Mouse (Mus musculus) liver, embryonic 16.5 days (tissue): Measurements from ENCODE around the gene Abcb4. TPM values are rescaled to one million over a fixed set of nuclear protein-coding genes. Genes with fewer than 3 reads are reported as not detected.

Experiments used
- ATAC-seq: fragments of 200-750 bp; cut with Nextera tagmentation; 2 replicates; pipeline ENCODE4 v1.8.0; 2017; ENCODE audit warnings: low read depth, mild to moderate bottlenecking, moderate number of reproducible peaks, moderate library complexity
- H3K27ac ChIP-seq: fragments of 300-500 bp; sonication (generic); 2 replicates; pipeline ENCODE4 v1.5.1; 2014; ENCODE audit warnings: mild to moderate bottlenecking, low read length
- H3K27me3 ChIP-seq: fragments of 300-500 bp; sonication (generic); 2 replicates; pipeline ENCODE4 v1.6.1; 2014; ENCODE audit warnings: low read depth, low read length, mixed read lengths; ENCODE audit not compliant: control insufficient read depth, insufficient read depth
- H3K36me3 ChIP-seq: fragments of 300-500 bp; sonication (generic); 2 replicates; pipeline ENCODE4 v1.6.1; 2014; ENCODE audit warnings: mild to moderate bottlenecking; ENCODE audit not compliant: control insufficient read depth, insufficient read depth
- H3K4me1 ChIP-seq: fragments of 300-500 bp; sonication (generic); 2 replicates; pipeline ENCODE4 v1.6.1; 2014; ENCODE audit warnings: low read depth, low read length, mixed read lengths; ENCODE audit not compliant: control insufficient read depth
- H3K4me2 ChIP-seq: fragments of 300-500 bp; sonication (generic); 2 replicates; pipeline ENCODE4 v1.6.1; 2014; ENCODE audit warnings: low read depth, low read length, mixed read lengths
- H3K4me3 ChIP-seq: fragments of 300-500 bp; sonication (generic); 2 replicates; pipeline ENCODE4 v1.5.1; 2014; ENCODE audit warnings: low read depth, mild to moderate bottlenecking, low read length
- H3K9ac ChIP-seq: fragments of 300-500 bp; sonication (generic); 2 replicates; pipeline ENCODE4 v1.6.1; 2014; ENCODE audit warnings: low read depth, low read length
- H3K9me3 ChIP-seq: fragments of 300-500 bp; sonication (generic); replicated peaks from 2 replicates; pipeline ENCODE4 v1.6.1; 2016; ENCODE audit warnings: low read length; ENCODE audit not compliant: control insufficient read depth
- WGBS: fragments of 180-500 bp; shearing (Covaris S2); extraction: QIAGEN DNeasy Blood & Tissue Kit; methylation state at CpG from one replicate; pipeline ENCODE4 v1.1.7; 2014; ENCODE audit not compliant: insufficient replicate concordance; 5-methylcytosine and 5-hydroxymethylcytosine counted together
- polyA plus RNA-seq: library from polyadenylated mRNA; unstranded; fragments of >200 nt; fragmentation: Nextera tagmentation; extraction: Ambion mirVana; gene quantifications from 2 replicates; pipeline ENCODE4 v1.2.1, GENCODE M21; 2015

Gene Abcb4
- polyA plus RNA-seq, 1 experiment from 2014 or later, result 29.8 TPM

GRCm38 (mm10) chr5:8868019-8868418, 25.5 kb upstream of the Abcb4 start:
- Histone ChIP-seq H3K4me3 (no peak overlapping the region), H3K4me1 (no peaks in the 10 kb centered on the region), H3K4me2 (no peak overlapping the region), H3K9me3 (no peaks in the 10 kb centered on the region), H3K27me3 (no peaks in the 10 kb centered on the region), H3K36me3 (no peaks in the 10 kb centered on the region), H3K9ac (no peak overlapping the region), H3K27ac (no peak overlapping the region)
- WGBS, result 5% methylated on average over 1 of the region's 1 CpGs
- ATAC-seq, result peak; percentile 65; the same call in 1 of the 2 replicates

- Histone ChIP-seq H3K36me3 (no peaks in the 10 kb centered on the region), H3K27ac (peak overlapping the region; percentile 66), H3K9ac (no peak overlapping the region), H3K4me2 (no peak overlapping the region), H3K4me1 (no peaks in the 10 kb centered on the region), H3K27me3 (no peaks in the 10 kb centered on the region), H3K4me3 (no peak overlapping the region), H3K9me3 (no peaks in the 10 kb centered on the region)
- ATAC-seq, result peak; percentile 66
- 64% methylated on average over 6 of the region's 6 CpGs for WGBS
Measured at GRCm38 (mm10) chr5:8872979-8873915, 20.3 kb upstream of the Abcb4 start.

- no peaks in the 10 kb centered on the region for H3K27me3 ChIP-seq
- no peak for ATAC-seq
- no peak overlapping the region for H3K4me2 ChIP-seq
- H3K36me3 ChIP-seq, result no peaks in the 10 kb centered on the region
- H3K27ac ChIP-seq, result no peak overlapping the region
- no peaks in the 10 kb centered on the region for H3K4me1 ChIP-seq
- no peak overlapping the region for H3K4me3 ChIP-seq
- WGBS, result 62% methylated on average over 2 of the region's 2 CpGs
- no peaks in the 10 kb centered on the region for H3K9me3 ChIP-seq
- H3K9ac ChIP-seq, result no peak overlapping the region
Measured at GRCm38 (mm10) chr5:8877086-8877485, 16.4 kb upstream of the Abcb4 start.

GRCm38 (mm10) chr5:8877800-8878199, 15.7 kb upstream of the Abcb4 start:
- 33% methylated on average over 5 of the region's 5 CpGs for WGBS
- Histone ChIP-seq H3K4me3 (no peak overlapping the region), H3K9ac (no peak overlapping the region), H3K4me1 (no peaks in the 10 kb centered on the region), H3K27ac (no peak overlapping the region), H3K9me3 (no peaks in the 10 kb centered on the region), H3K36me3 (no peaks in the 10 kb centered on the region), H3K4me2 (no peak overlapping the region), H3K27me3 (no peaks in the 10 kb centered on the region)
- no peak for ATAC-seq

GRCm38 (mm10) chr5:8885837-8886236, 7.7 kb upstream of the Abcb4 start:
- no peaks in the 10 kb centered on the region for H3K36me3 ChIP-seq
- H3K4me1 ChIP-seq, result no peaks in the 10 kb centered on the region
- H3K27ac ChIP-seq, result no peak overlapping the region
- H3K27me3 ChIP-seq, result no peaks in the 10 kb centered on the region
- H3K9me3 ChIP-seq, result no peaks in the 10 kb centered on the region
- WGBS, result 63% methylated on average over 2 of the region's 2 CpGs
- no peak overlapping the region for H3K9ac ChIP-seq
- no peak overlapping the region for H3K4me2 ChIP-seq
- no peak overlapping the region for H3K4me3 ChIP-seq
- ATAC-seq, result no peak

GRCm38 (mm10) chr5:8894104-8894425, 548 bp downstream of the Abcb4 start:
- ATAC-seq, result no peak
- Histone ChIP-seq H3K4me3 (peak overlapping the region; percentile 92), H3K27ac (peak overlapping the region; percentile 97), H3K36me3 (peaks cover 9% of the 10 kb centered on the region), H3K9ac (peak overlapping the region; percentile 86), H3K4me2 (peak overlapping the region; percentile 94), H3K4me1 (peaks cover 31% of the 10 kb centered on the region), H3K9me3 (no peaks in the 10 kb centered on the region), H3K27me3 (no peaks in the 10 kb centered on the region)
- WGBS, result 2% methylated on average over 15 of the region's 15 CpGs

- peak overlapping the region; percentile 86 for H3K9ac ChIP-seq
- ATAC-seq, result peak; percentile 58
- H3K36me3 ChIP-seq, result peaks cover 13% of the 10 kb centered on the region
- H3K27me3 ChIP-seq, result no peaks in the 10 kb centered on the region
- H3K4me1 ChIP-seq, result peaks cover 31% of the 10 kb centered on the region
- 16% methylated on average over 15 of the region's 15 CpGs for WGBS
- H3K9me3 ChIP-seq, result no peaks in the 10 kb centered on the region
- H3K27ac ChIP-seq, result peak overlapping the region; percentile 97
- H3K4me3 ChIP-seq, result peak overlapping the region; percentile 92
- H3K4me2 ChIP-seq, result peak overlapping the region; percentile 94
Measured at GRCm38 (mm10) chr5:8894641-8895490, 1.3 kb downstream of the Abcb4 start.

- no peak for ATAC-seq
- Histone ChIP-seq H3K4me1 (peaks cover 31% of the 10 kb centered on the region), H3K4me3 (no peak overlapping the region; the same call in 1 of the 2 replicates), H3K27ac (no peak overlapping the region), H3K9ac (no peak overlapping the region), H3K27me3 (no peaks in the 10 kb centered on the region), H3K4me2 (peak overlapping the region; percentile 94; the same call in 1 of the 2 replicates), H3K36me3 (peaks cover 20% of the 10 kb centered on the region), H3K9me3 (no peaks in the 10 kb centered on the region)
- WGBS, result 56% methylated on average over 1 of the region's 1 CpGs
Measured at GRCm38 (mm10) chr5:8896198-8896597, 2.7 kb downstream of the Abcb4 start.

- Histone ChIP-seq H3K27ac (no peak overlapping the region), H3K4me3 (no peak overlapping the region), H3K9ac (no peak overlapping the region), H3K36me3 (peaks cover 22% of the 10 kb centered on the region), H3K9me3 (no peaks in the 10 kb centered on the region), H3K4me2 (no peak overlapping the region), H3K4me1 (peaks cover 15% of the 10 kb centered on the region), H3K27me3 (no peaks in the 10 kb centered on the region)
- WGBS, result 75% methylated on average over 3 of the region's 3 CpGs
- ATAC-seq, result no peak
Measured at GRCm38 (mm10) chr5:8898246-8898645, 4.7 kb downstream of the Abcb4 start.
